Mouse (Mus musculus) gastrocnemius, postnatal 25 days (tissue): ENCODE data around the gene Cops4. TPM values are rescaled to one million over a fixed set of nuclear protein-coding genes. Genes with fewer than 3 reads are reported as not detected.

ENCODE experiments used
- DNase-seq: peaks from one replicate; pipeline ENCODE4 v3.0.0; 2022
- microRNA-seq, 2 experiments: library from miRNA; unstranded; fragments of <30 nt; microRNA quantifications; one replicate each; pipeline ENCODE4 v1.2.0; 2021; ENCODE audit warnings: borderline replicate concordance in 2 of 2
- total RNA-seq, 2 experiments: library from RNA; stranded (reverse); gene quantifications; 1 replicate in 1 of 2; 2 replicates in 1 of 2; pipeline ENCODE4 v1.2.3; 2021

The Cops4 gene
- total RNA-seq, 2 experiments from 2014 or later = 91.6 to 94.1 TPM

GRCm38 (mm10) chr5:100578863-100579411 is 60.8 kb downstream of the Cops4 start:
- no peak for DNase-seq

- no peak for DNase-seq
Observed at GRCm38 (mm10) chr5:100581622-100582434, 63.7 kb downstream of the Cops4 start.

GRCm38 (mm10) chr5:100582435-100582826 is 64.3 kb downstream of the Cops4 start:
- no peak for DNase-seq

GRCm38 (mm10) chr5:100583066-100583465 is 65.0 kb downstream of the Cops4 start:
- DNase-seq = no peak

- no peak for DNase-seq
Observed at GRCm38 (mm10) chr5:100585206-100585644, 67.1 kb downstream of the Cops4 start.

GRCm38 (mm10) chr5:100585657-100586056 is 67.5 kb downstream of the Cops4 start:
- no peak for DNase-seq

GRCm38 (mm10) chr5:100587136-100587535 is 69.0 kb downstream of the Cops4 start:
- DNase-seq = no peak

- no peak for DNase-seq
Observed at GRCm38 (mm10) chr5:100587626-100588025, 69.5 kb downstream of the Cops4 start.

- DNase-seq = no peak
Observed at GRCm38 (mm10) chr5:100590505-100590904, 72.4 kb downstream of the Cops4 start.

GRCm38 (mm10) chr5:100594803-100595467 is 76.8 kb downstream of the Cops4 start:
- DNase-seq = no peak

GRCm38 (mm10) chr5:100595999-100596398 is 77.9 kb downstream of the Cops4 start:
- no peak for DNase-seq

Small RNA genes within 50 kb of the gene (microRNA-seq; reads per million reads assigned to microRNA genes)
- 0 reads per million in 2 experiments for gene Gm23222

Other genes with a start within 250 kb of the Cops4 start
- gene Sec31a, start 102.1 kb upstream of the Cops4 start, total RNA-seq = 10 to 100 TPM; 61.2 to 65.4 TPM
- 1 to 10 TPM; 4.7 to 6.4 TPM for gene Lin54, start 17.7 kb upstream of the Cops4 start, total RNA-seq
- 1 to 10 TPM in 1 of 2 experiments, not detected in 1; 1.3 TPM for gene Plac8, start 53.9 kb downstream of the Cops4 start, total RNA-seq
- 10 to 100 TPM; 58.4 to 61.5 TPM for gene Coq2, start 156.8 kb downstream of the Cops4 start, total RNA-seq
- under 1 TPM; 0.13 to 0.70 TPM for gene Hpse, start 201.4 kb downstream of the Cops4 start, total RNA-seq